Mouse (Mus musculus): ENCODE measurements at regions not wholly inside any gene's neighbourhood (a gene's known extent, or its start where the extent isn't known, plus 50 kb on each side); places are given as distances from the start of the nearest gene placed in this dataset.

DNA sequence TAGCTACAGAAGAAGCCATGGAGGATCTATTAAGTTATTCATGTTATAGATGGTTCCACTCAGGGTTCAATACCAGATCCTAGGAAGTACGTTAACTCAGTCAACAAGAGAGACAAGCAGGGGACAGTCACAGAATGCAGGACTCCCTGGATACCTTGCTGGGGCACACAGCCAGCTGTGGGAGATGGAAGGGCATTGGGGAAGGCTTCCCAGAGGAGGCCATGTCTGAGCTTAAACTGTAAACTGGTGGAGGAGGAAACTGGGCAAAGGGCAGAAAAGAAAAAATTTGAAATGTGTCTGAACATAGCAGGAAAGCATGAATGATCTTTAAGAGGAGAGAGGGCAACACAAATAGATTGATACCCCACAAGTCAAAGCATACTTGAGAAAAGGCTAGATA is 229.5 kb downstream of the Emx2 start:
- no peak for ATAC-seq (replicated peaks; ENCODE audit: low FRiP score)
- Histone ChIP-seq H3K9ac (no peak overlapping the region), H3K27ac (peak overlapping the region; percentile 88), H3K4me2 (no peak overlapping the region), H3K27me3 (no peaks in the 10 kb centered on the region), H3K4me3 (replicated peaks) (no peak overlapping the region), H3K4me1 (peaks cover 54% of the 10 kb centered on the region), H3K36me3 (no peaks in the 10 kb centered on the region), H3K9me3 (replicated peaks) (no peaks in the 10 kb centered on the region)
- WGBS, result 74% methylated on average over 1 of the region's 1 CpGs

DNA sequence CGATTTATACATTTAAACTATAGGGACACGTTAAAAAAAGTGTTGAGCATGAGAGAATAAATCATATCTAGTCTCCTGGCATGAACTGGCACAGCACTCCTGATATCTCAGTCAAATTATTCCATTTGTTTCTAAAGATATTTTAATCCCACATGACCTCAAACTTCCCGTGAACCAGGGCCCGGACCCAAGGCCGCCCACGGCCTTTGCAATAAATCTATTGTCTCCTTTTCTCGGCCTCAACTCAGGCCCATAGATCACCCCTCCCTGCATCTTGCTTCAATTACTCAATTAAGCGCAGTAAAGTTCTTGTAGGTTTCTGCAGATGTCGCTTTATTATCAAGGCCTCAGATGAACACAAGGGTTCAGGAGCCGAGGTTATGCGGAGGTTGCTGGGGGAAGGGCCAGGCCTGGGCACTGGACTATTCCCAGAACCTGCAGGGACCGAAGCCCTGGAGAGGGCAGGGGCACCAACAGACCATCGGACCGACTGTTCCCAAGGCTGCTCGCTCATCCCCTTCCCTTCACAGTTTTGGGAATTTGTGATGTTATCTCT is 233.4 kb downstream of the Emx2 start:
- Histone ChIP-seq H3K27me3 (no peaks in the 10 kb centered on the region), H3K4me3 (replicated peaks) (no peak overlapping the region), H3K4me2 (0 out of 2 replicates have a peak overlapping the region, but pooled peaks have one; percentile 5), H3K4me1 (peaks cover 31% of the 10 kb centered on the region), H3K27ac (no peak overlapping the region), H3K36me3 (no peaks in the 10 kb centered on the region), H3K9ac (no peak overlapping the region), H3K9me3 (replicated peaks) (no peaks in the 10 kb centered on the region)
- ATAC-seq (replicated peaks; ENCODE audit: low FRiP score), result no peak
- 25% methylated on average over 15 of the region's 15 CpGs for WGBS

DNA sequence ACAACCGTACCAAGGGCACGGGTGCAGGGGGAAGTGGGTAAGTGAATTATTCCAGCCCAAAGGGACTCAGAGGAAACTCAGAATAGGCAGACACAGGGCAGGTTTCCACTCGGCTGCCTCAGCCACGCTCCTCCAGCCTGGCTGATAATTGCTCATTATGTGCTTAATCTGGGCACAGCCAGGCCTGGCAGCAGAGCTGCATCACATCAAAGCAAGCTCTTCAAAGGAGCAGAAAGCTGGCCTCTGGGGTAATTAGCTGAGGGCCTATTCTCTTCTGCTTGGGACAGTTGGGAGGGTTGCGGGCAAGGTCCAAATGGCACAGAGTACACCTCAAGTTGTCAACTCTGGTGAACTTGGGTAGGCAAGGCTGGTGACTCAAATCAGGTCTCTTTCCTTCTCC is 239.5 kb downstream of the Emx2 start:
- ATAC-seq (replicated peaks; ENCODE audit: low FRiP score), result peak; percentile 84
- no peaks in the 10 kb centered on the region for H3K9me3 ChIP-seq (replicated peaks)
- no peak overlapping the region for H3K4me2 ChIP-seq
- peak overlapping the region; percentile 37; the same call in 1 of the 2 replicates for H3K27ac ChIP-seq
- H3K4me1 ChIP-seq, result peaks cover 18% of the 10 kb centered on the region; the same call in 1 of the 2 replicates
- H3K36me3 ChIP-seq, result no peaks in the 10 kb centered on the region
- no peak overlapping the region for H3K4me3 ChIP-seq (replicated peaks)
- 45% methylated on average over 5 of the region's 5 CpGs for WGBS
- H3K9ac ChIP-seq, result no peak overlapping the region
- H3K27me3 ChIP-seq, result no peaks in the 10 kb centered on the region

DNA sequence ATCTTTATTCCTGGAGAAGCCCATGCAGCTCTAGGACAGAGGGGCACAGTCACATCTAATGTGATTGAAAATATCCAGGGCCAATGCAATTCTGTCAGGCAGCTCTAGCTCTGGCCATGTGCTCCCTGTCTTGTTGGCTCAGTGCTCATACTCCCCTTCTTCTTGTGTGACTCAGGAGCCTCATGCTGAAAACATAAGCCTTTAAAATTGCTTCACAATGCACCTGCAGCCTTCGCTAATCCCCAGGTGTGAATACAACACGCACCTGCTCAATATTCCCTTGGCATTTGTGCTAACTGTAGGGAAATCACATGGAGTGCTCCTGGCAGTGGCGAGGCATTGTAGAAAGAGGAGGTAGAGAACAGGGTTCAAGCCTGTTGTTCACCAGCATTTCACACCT is 242.0 kb downstream of the Emx2 start:
- Histone ChIP-seq H3K4me2 (no peak overlapping the region), H3K27ac (no peak overlapping the region), H3K4me1 (peaks cover 18% of the 10 kb centered on the region; the same call in 1 of the 2 replicates), H3K27me3 (no peaks in the 10 kb centered on the region), H3K9ac (no peak overlapping the region), H3K36me3 (no peaks in the 10 kb centered on the region), H3K4me3 (replicated peaks) (no peak overlapping the region), H3K9me3 (replicated peaks) (no peaks in the 10 kb centered on the region)
- ATAC-seq (replicated peaks; ENCODE audit: low FRiP score), result no peak
- WGBS, result 65% methylated on average over 3 of the region's 3 CpGs

DNA sequence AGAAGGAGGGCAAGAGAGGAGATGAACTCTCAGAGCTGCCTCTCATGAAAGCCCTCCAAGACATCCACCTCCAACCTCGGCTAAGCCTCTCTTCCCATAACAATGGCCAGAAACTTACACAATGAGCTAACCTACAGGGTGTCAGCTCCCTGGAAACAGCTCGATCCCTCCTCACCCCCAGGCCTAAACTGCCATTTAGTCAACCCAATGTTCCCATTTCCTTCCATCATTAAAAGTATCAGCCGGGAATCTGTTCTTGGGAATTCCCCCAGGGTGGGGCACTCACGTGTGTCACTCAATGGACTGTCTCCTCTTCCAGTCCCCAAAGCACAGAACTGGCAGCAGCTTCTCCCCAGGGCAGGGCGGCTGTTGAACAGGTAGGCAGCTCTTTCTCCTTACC is 236.3 kb downstream of the Rab11fip2 start:
- Histone ChIP-seq H3K4me1 (no peaks in the 10 kb centered on the region), H3K4me3 (replicated peaks) (no peak overlapping the region), H3K36me3 (no peaks in the 10 kb centered on the region), H3K27ac (no peak overlapping the region), H3K27me3 (no peaks in the 10 kb centered on the region), H3K9ac (no peak overlapping the region), H3K4me2 (no peak overlapping the region), H3K9me3 (replicated peaks) (no peaks in the 10 kb centered on the region)
- no peak for ATAC-seq (replicated peaks; ENCODE audit: low FRiP score)
- WGBS, result 59% methylated on average over 5 of the region's 5 CpGs

DNA sequence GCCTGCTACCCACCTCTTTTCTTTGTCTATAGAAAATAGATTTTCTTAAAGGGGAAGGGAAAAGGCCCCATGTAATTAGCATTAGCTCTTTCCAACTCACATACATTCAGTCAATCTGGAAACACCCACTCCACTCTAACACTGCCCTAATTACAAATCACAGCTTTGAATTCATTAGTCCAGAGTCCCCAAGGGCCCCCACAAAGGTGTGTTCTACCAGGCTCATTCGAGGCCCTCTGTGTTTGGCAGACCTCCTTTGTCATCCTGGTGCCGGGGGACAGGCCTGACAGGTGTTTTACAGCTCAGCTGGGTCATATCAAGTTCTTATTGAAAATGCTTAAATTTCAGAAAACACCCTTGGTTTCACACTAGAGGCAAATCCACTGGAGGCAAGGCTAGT is 234.3 kb downstream of the Rab11fip2 start:
- WGBS, result 33% methylated on average over 2 of the region's 2 CpGs
- no peaks in the 10 kb centered on the region for H3K4me1 ChIP-seq
- H3K4me3 ChIP-seq (replicated peaks), result no peak overlapping the region
- no peak for ATAC-seq (replicated peaks; ENCODE audit: low FRiP score)
- no peak overlapping the region for H3K9ac ChIP-seq
- no peak overlapping the region for H3K4me2 ChIP-seq
- no peaks in the 10 kb centered on the region for H3K9me3 ChIP-seq (replicated peaks)
- H3K27me3 ChIP-seq, result no peaks in the 10 kb centered on the region
- H3K36me3 ChIP-seq, result no peaks in the 10 kb centered on the region
- H3K27ac ChIP-seq, result no peak overlapping the region

DNA sequence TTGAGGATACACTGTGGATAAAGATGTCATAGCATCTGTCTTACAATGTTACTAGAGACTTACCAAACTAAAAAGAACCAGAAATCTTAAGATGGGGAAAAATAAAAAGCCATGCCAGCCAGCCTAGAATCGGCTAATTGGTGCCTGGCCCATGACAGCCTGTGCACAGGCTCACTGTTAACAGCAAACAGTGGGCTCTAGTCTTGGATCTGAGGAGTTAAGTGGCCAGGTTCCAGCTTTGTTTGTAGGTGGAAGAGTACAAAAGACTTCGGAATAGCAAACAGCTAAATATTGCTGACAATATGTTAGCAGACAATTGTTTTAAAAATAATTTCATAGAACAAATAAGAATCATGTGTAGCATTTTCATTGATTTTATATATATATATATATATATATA is 228.4 kb downstream of the Rab11fip2 start:
- ATAC-seq (replicated peaks; ENCODE audit: low FRiP score), result no peak
- Histone ChIP-seq H3K27ac (no peak overlapping the region), H3K4me3 (replicated peaks) (no peak overlapping the region), H3K27me3 (0 out of 2 replicates have a peak, but pooled peaks cover 4% of the 10 kb centered on the region), H3K36me3 (no peaks in the 10 kb centered on the region), H3K9me3 (replicated peaks) (no peaks in the 10 kb centered on the region), H3K4me2 (no peak overlapping the region), H3K4me1 (peaks cover 14% of the 10 kb centered on the region), H3K9ac (no peak overlapping the region)
- WGBS, result 93% methylated on average over 2 of the region's 2 CpGs

DNA sequence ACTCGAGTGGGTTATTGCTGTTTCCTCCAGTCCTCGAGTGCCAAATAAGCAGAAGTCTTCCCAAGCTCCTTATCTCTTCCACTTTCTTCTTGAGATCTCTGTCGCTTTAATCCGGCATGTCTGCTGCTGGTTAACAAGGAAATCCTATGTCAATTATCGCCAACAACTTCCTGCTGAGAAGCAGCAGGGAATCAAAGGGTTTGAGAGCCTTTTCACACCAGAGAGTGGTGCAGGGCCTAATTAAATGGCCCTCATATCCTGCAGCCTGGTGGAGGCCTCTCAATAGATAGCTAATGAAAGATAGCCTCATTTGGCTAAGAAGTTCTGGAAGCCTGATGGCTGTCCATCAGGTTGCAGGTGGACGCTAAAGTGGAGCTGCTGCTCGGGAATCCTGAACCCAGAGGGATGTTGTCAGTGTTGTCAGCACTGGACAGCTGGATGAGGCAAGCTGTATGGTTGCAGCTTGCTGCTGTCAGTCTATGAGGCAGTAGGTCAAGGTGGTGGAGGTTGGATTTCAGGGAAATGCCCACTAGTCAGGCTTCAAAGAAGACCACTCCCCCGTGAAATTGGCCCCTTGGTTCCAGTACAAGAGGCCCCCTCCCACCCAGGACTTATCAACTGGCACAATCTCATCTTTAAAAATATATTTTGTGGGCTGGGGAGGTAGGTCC is 225.5 kb downstream of the Rab11fip2 start:
- no peak overlapping the region for H3K4me2 ChIP-seq
- H3K27me3 ChIP-seq, result 0 out of 2 replicates have a peak, but pooled peaks cover 4% of the 10 kb centered on the region
- peak overlapping the region; percentile 69 for H3K27ac ChIP-seq
- WGBS, result 9% methylated on average over 8 of the region's 8 CpGs
- 0 out of 2 replicates have a peak, but pooled peaks cover 6% of the 10 kb centered on the region for H3K9me3 ChIP-seq (replicated peaks)
- H3K4me1 ChIP-seq, result peaks cover 14% of the 10 kb centered on the region
- H3K4me3 ChIP-seq (replicated peaks), result no peak overlapping the region
- ATAC-seq (replicated peaks; ENCODE audit: low FRiP score), result peak; percentile 60; the same call in 1 of the 2 replicates
- no peak overlapping the region for H3K9ac ChIP-seq
- no peaks in the 10 kb centered on the region for H3K36me3 ChIP-seq

DNA sequence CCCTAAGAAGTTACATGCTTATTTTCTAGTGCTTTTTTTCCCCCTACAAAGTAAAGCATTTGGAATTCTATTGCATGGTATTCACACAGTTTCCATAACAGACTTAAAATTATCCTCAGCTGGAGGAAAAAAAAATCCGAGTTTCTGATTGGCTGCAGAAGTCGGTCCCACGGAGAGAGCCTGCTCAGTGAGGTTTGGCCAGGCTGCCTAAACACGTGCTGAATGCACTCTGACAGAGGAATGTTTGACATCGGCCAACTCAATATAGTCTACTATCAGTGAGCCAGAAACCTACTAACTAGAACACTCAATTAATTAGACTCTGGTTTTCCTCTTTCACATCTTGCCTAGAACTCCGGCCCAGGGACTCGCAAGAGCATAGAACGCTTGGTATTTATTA is 204.9 kb downstream of the Rab11fip2 start:
- Histone ChIP-seq H3K4me1 (no peaks in the 10 kb centered on the region), H3K4me2 (no peak overlapping the region), H3K4me3 (replicated peaks) (no peak overlapping the region), H3K27ac (no peak overlapping the region), H3K9me3 (replicated peaks) (no peaks in the 10 kb centered on the region), H3K36me3 (no peaks in the 10 kb centered on the region), H3K9ac (no peak overlapping the region), H3K27me3 (no peaks in the 10 kb centered on the region)
- no peak for ATAC-seq (replicated peaks; ENCODE audit: low FRiP score)
- 66% methylated on average over 8 of the region's 8 CpGs for WGBS

DNA sequence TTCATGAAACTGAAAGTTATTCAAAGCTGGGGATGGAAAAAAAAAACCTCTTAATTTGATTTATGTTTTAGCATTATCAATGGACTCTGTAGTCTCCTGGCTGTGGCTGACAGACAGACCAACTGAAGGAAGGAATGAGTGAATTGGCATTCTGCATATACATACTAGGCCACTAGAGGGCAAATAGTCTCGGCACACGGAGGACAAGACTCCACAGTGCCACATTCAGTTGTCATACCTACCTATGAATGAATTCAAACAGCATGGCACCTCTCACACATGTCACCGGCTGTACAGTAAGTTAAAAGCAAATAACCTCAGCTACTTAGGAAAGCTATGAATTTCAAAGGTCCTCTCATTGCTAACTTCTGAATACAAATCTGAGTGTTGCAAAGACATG is 200.5 kb downstream of the Rab11fip2 start:
- no peak for ATAC-seq (replicated peaks; ENCODE audit: low FRiP score)
- H3K9me3 ChIP-seq (replicated peaks), result no peaks in the 10 kb centered on the region
- no peak overlapping the region for H3K9ac ChIP-seq
- no peaks in the 10 kb centered on the region for H3K36me3 ChIP-seq
- H3K27me3 ChIP-seq, result no peaks in the 10 kb centered on the region
- 33% methylated on average over 3 of the region's 3 CpGs for WGBS
- no peak overlapping the region for H3K4me2 ChIP-seq
- H3K4me1 ChIP-seq, result no peaks in the 10 kb centered on the region
- no peak overlapping the region for H3K4me3 ChIP-seq (replicated peaks)
- H3K27ac ChIP-seq, result no peak overlapping the region

DNA sequence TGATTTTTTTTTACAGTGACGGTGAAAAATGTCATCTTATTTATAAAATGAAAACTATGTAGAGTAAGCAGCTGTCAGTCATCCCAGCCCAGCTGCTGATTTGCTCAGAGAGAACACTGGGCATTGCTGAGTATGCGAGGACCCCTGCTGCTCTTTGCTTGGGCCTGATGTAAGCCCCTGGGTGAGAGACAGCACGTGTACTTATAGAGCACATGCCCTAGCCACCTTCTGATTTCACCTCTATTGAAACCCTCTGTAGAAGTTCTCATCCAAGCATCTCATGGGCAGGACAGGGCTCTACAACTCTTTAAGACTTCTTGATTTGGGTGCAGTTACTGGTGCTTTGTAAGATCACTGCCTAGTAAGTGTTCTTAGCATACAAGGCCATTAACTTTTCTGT is 182.2 kb downstream of the Rab11fip2 start:
- WGBS, result 66% methylated on average over 3 of the region's 3 CpGs

DNA sequence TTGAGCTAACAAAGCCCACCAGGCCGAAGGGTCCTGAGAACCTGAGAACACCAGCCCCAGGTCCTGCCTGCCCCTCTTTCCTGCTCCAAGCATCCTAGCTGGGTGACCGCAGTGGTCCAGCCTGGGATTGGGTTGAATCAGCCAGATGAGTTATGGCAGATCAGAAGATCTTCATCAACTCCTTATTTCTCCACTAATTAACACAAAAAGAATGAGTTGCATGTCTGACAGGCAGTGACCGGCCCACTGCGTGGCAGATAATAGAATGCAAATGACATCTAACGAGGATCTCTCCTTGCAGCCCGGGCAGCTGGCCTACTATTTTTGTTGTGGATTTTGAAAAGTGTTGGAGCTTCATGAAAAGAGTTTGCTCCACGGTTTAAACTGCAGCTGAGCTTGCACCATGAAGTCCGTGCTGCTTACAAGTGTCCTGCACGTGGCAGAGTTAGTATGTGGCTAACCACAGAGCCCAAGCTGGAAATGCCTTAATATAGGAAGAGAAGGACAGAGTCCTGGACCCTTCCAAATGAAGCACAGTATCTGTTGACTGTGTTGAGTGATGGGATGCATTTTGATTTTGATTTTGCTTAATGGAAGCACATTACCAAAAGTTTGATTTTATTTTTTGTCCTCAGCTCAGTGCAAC is 158.9 kb downstream of the Rab11fip2 start:
- WGBS, result 73% methylated on average over 9 of the region's 9 CpGs
- ATAC-seq (replicated peaks; ENCODE audit: low FRiP score), result no peak

More for the DNA sequence above, 182.2 kb downstream of the Rab11fip2 start:
- no peak overlapping the region for H3K4me3 ChIP-seq (replicated peaks)
- H3K9me3 ChIP-seq (replicated peaks), result no peaks in the 10 kb centered on the region
- H3K4me2 ChIP-seq, result no peak overlapping the region
- H3K36me3 ChIP-seq, result no peaks in the 10 kb centered on the region
- ATAC-seq (replicated peaks; ENCODE audit: low FRiP score), result no peak
- H3K4me1 ChIP-seq, result no peaks in the 10 kb centered on the region
- no peak overlapping the region for H3K9ac ChIP-seq
- no peaks in the 10 kb centered on the region for H3K27me3 ChIP-seq
- no peak overlapping the region for H3K27ac ChIP-seq

More for the DNA sequence above, 158.9 kb downstream of the Rab11fip2 start:
- H3K36me3 ChIP-seq, result no peaks in the 10 kb centered on the region
- no peak overlapping the region for H3K9ac ChIP-seq
- H3K4me1 ChIP-seq, result no peaks in the 10 kb centered on the region
- no peak overlapping the region for H3K4me3 ChIP-seq (replicated peaks)
- H3K27me3 ChIP-seq, result no peaks in the 10 kb centered on the region
- H3K27ac ChIP-seq, result no peak overlapping the region
- H3K4me2 ChIP-seq, result no peak overlapping the region
- H3K9me3 ChIP-seq (replicated peaks), result no peaks in the 10 kb centered on the region

Data from kidney, embryonic 15.5 days (tissue).